Mouse (Mus musculus) forebrain, postnatal 0 days (tissue): Measurements from ENCODE around the gene Tmem8b. TPM values are rescaled to one million over a fixed set of nuclear protein-coding genes. Genes with fewer than 3 reads are reported as not detected.

Source experiments
- ATAC-seq: fragments of 200-750 bp; cut with Nextera tagmentation; 2 replicates; pipeline ENCODE4 v1.8.0; 2017; ENCODE audit warnings: mild to moderate bottlenecking, moderate library complexity
- DNase-seq: peaks from one replicate; pipeline ENCODE4 v3.0.0-alpha.2; 2015
- H3K27ac ChIP-seq: fragments of 300-500 bp; sonication (generic); 2 replicates; pipeline ENCODE4 v1.5.1; 2014; ENCODE audit warnings: low read depth, mild to moderate bottlenecking, antibody characterized with exemption, low read length, moderate library complexity, mixed read lengths
- H3K27me3 ChIP-seq: fragments of 300-500 bp; sonication (generic); 2 replicates; pipeline ENCODE4 v1.6.1; 2014; ENCODE audit warnings: mild to moderate bottlenecking, low read length, mixed read lengths; ENCODE audit not compliant: insufficient read depth
- H3K36me3 ChIP-seq: fragments of 300-500 bp; sonication (generic); 2 replicates; pipeline ENCODE4 v1.6.1; 2014; ENCODE audit warnings: mild to moderate bottlenecking, moderate library complexity; ENCODE audit not compliant: insufficient read depth
- H3K4me1 ChIP-seq: fragments of 300-500 bp; sonication (generic); 2 replicates; pipeline ENCODE4 v1.6.1; 2014; ENCODE audit warnings: antibody characterized with exemption; ENCODE audit not compliant: insufficient read depth
- H3K4me2 ChIP-seq: fragments of 300-500 bp; sonication (generic); 2 replicates; pipeline ENCODE4 v1.6.1; 2014; ENCODE audit warnings: low read depth, mild to moderate bottlenecking, moderate library complexity
- H3K4me3 ChIP-seq: fragments of 300-500 bp; sonication (generic); 2 replicates; pipeline ENCODE4 v1.5.1; 2014; ENCODE audit warnings: low read depth, low read length, mixed read lengths
- H3K9ac ChIP-seq: fragments of 300-500 bp; sonication (generic); 2 replicates; pipeline ENCODE4 v1.6.1; 2014; ENCODE audit warnings: mild to moderate bottlenecking
- H3K9me3 ChIP-seq: fragments of 300-500 bp; sonication (generic); 2 replicates; pipeline ENCODE4 v1.6.1; 2016; ENCODE audit warnings: low read length
- CTCF ChIP-seq: sonication (generic); IDR thresholded peaks from 2 replicates; pipeline ENCODE4 v1.5.1; 2016; ENCODE audit warnings: antibody characterized with exemption, control low read depth, low read depth
- WGBS: fragments of 180-500 bp; shearing (Covaris S2); extraction: QIAGEN DNeasy Blood & Tissue Kit; methylation state at CpG from one replicate; pipeline ENCODE4 v1.1.7; 2014; 5-methylcytosine and 5-hydroxymethylcytosine counted together
- polyA plus RNA-seq: library from polyadenylated mRNA; unstranded; fragments of >200 nt; fragmentation: Nextera tagmentation; extraction: Ambion mirVana; gene quantifications from 2 replicates; pipeline ENCODE4 v1.2.1, GENCODE M21; 2015
- total RNA-seq: library from RNA; depleted of rRNA; stranded (reverse); fragments of >200 nt; gene quantifications from 2 replicates; pipeline ENCODE4 v1.2.3, GENCODE M21; 2014

Tmem8b gene
- total and polyA plus RNA-seq, 2 experiments from 2014 or later, result 14.1 to 27.4 TPM

DNA sequence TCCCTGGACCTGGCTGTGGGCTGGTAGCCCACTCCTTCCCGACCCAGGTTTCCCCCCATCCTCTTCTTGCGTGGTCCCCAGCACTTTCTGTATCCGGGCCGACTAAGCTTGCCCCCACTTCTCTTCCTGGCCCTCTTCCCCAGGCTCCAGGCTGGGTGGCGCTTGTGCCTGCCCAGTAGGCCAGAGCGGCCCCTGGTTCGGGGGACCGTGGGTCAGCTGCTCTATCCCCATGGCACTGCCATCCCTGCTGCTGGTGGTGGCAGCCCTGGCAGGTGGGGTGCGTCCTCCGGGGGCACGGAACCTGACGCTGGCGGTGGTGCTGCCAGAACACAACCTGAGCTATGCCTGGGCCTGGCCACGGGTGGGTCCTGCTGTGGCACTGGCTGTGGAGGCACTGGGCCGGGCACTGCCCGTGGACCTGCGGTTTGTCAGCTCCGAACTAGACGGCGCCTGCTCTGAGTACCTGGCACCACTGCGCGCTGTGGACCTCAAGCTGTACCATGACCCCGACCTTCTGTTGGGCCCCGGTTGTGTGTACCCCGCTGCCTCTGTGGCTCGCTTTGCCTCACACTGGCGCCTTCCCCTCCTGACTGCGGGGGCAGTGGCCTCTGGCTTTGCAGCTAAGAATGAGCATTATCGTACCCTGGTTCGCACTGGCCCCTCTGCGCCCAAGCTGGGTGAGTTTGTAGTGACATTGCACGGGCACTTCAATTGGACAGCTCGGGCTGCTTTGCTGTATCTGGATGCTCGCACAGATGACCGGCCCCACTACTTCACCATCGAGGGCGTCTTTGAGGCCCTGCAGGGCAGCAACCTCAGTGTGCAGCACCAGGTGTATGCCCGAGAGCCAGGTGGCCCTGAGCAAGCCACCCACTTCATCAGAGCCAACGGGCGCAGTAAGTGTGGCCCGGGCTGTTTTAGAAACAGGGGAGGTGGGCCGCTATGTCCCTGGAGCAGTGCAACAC is 36.5 kb upstream of the Tmem8b start:
- H3K4me1 ChIP-seq, result peaks cover 23% of the 10 kb centered on the region
- H3K4me2 ChIP-seq, result peak overlapping the region; percentile 89
- DNase-seq, result no peak
- H3K4me3 ChIP-seq, result peak overlapping the region; percentile 65
- H3K36me3 ChIP-seq, result no peaks in the 10 kb centered on the region
- TF ChIP-seq CTCF, result no peak
- peak overlapping the region; percentile 90 for H3K9ac ChIP-seq
- no peaks in the 10 kb centered on the region for H3K9me3 ChIP-seq
- WGBS, result 50% methylated on average over 42 of the region's 42 CpGs
- H3K27me3 ChIP-seq, result no peaks in the 10 kb centered on the region
- ATAC-seq, result peak; percentile 19
- peak overlapping the region; percentile 72 for H3K27ac ChIP-seq

DNA sequence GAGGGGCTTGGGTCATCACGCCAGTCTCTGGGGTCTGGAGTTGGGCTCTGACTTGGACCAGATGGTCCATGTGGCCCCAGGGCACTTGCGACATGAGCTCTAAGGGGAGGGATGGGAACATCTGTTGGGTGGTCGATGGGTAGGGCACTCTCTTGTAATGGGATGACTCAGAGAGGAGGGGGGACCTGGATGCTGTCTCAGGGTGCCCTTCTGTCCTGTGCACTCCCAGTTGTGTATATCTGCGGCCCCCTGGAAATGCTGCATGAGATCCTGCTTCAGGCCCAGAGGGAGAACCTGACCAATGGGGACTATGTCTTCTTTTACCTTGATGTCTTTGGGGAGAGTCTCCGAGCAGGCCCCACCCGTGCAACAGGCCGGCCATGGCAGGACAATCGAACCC is 35.5 kb upstream of the Tmem8b start:
- 87% methylated on average over 8 of the region's 8 CpGs for WGBS
- Histone ChIP-seq H3K4me1 (peaks cover 23% of the 10 kb centered on the region), H3K9me3 (no peaks in the 10 kb centered on the region), H3K9ac (no peak overlapping the region), H3K36me3 (no peaks in the 10 kb centered on the region), H3K27ac (no peak overlapping the region), H3K27me3 (no peaks in the 10 kb centered on the region), H3K4me3 (no peak overlapping the region), H3K4me2 (peak overlapping the region; percentile 89; the same call in 1 of the 2 replicates)
- ATAC-seq (no peak), DNase-seq (no peak)
- TF ChIP-seq CTCF, result no peak

DNA sequence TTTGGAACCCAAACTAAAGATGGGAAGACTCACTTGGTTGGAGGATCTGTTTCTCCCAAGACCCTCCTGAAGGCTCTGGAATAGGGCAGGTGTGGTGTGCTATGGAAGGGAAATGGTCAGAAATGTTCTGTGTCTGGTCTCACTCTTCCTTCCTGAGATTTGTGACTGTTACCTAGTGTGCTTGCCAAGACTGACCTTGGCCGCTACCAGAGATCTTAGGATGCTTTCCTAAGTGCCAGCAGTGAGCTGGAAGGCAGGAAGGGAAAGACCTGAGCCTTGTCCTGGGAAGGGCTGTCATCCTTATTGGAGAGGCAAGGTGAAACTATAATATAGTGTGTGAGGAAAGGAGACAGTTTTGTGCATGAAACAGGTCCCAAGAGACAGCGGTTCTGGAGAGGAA is 35.0 kb upstream of the Tmem8b start:
- Histone ChIP-seq H3K4me3 (no peak overlapping the region), H3K9ac (no peak overlapping the region), H3K4me2 (no peak overlapping the region), H3K27me3 (no peaks in the 10 kb centered on the region), H3K36me3 (no peaks in the 10 kb centered on the region), H3K9me3 (no peaks in the 10 kb centered on the region), H3K4me1 (peaks cover 23% of the 10 kb centered on the region), H3K27ac (no peak overlapping the region)
- WGBS, result 93% methylated on average over 2 of the region's 2 CpGs
- no peak for TF ChIP-seq CTCF
- ATAC-seq (no peak), DNase-seq (no peak)

GRCm38 (mm10) chr4:43634621-43635374 is 34.0 kb upstream of the Tmem8b start:
- Histone ChIP-seq H3K4me2 (no peak overlapping the region), H3K27me3 (no peaks in the 10 kb centered on the region), H3K4me3 (no peak overlapping the region), H3K36me3 (no peaks in the 10 kb centered on the region), H3K27ac (no peak overlapping the region), H3K4me1 (peaks cover 23% of the 10 kb centered on the region), H3K9me3 (no peaks in the 10 kb centered on the region), H3K9ac (no peak overlapping the region)
- no peak for DNase-seq
- no peak for ATAC-seq
- TF ChIP-seq CTCF, result no peak
- WGBS, result 83% methylated on average over 7 of the region's 7 CpGs

DNA sequence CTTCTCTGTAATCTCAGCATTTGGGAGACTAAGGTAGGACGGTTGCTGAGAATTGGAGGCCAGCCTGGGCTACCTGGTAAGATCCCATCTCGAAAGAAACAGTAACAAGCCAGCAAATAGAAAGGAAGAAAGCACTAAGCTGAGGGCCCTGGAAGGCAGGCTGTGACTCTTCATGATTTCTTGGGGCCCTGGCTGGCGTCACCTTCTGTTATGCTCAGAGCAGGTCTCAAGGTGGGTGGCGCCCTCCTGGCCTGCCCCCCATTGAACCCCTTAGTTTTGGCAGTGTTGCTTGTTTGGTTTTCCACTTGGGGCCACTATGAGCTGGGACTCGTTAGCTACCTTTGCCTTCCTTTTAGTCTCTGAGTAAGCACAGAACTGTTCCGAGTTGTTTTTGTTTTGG is 32.0 kb upstream of the Tmem8b start:
- no peak for TF ChIP-seq CTCF
- no peak overlapping the region for H3K4me3 ChIP-seq
- DNase-seq (no peak), ATAC-seq (no peak)
- 59% methylated on average over 6 of the region's 6 CpGs for WGBS
- peaks cover 14% of the 10 kb centered on the region for H3K4me1 ChIP-seq
- H3K4me2 ChIP-seq, result no peak overlapping the region
- no peak overlapping the region for H3K27ac ChIP-seq
- H3K27me3 ChIP-seq, result no peaks in the 10 kb centered on the region
- H3K9me3 ChIP-seq, result no peaks in the 10 kb centered on the region
- no peaks in the 10 kb centered on the region for H3K36me3 ChIP-seq
- no peak overlapping the region for H3K9ac ChIP-seq

GRCm38 (mm10) chr4:43640076-43640475 is 28.7 kb upstream of the Tmem8b start:
- Histone ChIP-seq H3K36me3 (peaks cover 13% of the 10 kb centered on the region), H3K27ac (no peak overlapping the region), H3K27me3 (no peaks in the 10 kb centered on the region), H3K4me1 (no peaks in the 10 kb centered on the region), H3K9me3 (no peaks in the 10 kb centered on the region), H3K4me3 (no peak overlapping the region), H3K9ac (no peak overlapping the region), H3K4me2 (no peak overlapping the region)
- DNase-seq (no peak), ATAC-seq (no peak)
- TF ChIP-seq CTCF, result no peak
- WGBS, result 81% methylated on average over 9 of the region's 9 CpGs

- H3K4me1 ChIP-seq, result no peaks in the 10 kb centered on the region
- H3K9ac ChIP-seq, result no peak overlapping the region
- H3K4me2 ChIP-seq, result no peak overlapping the region
- TF ChIP-seq CTCF, result no peak
- ATAC-seq, result no peak
- H3K27ac ChIP-seq, result no peak overlapping the region
- DNase-seq, result no peak
- H3K9me3 ChIP-seq, result no peaks in the 10 kb centered on the region
- no peak overlapping the region for H3K4me3 ChIP-seq
- 88% methylated on average over 6 of the region's 6 CpGs for WGBS
- no peaks in the 10 kb centered on the region for H3K27me3 ChIP-seq
- H3K36me3 ChIP-seq, result peaks cover 13% of the 10 kb centered on the region
Measured at GRCm38 (mm10) chr4:43640491-43640890, 28.3 kb upstream of the Tmem8b start.
